Mouse (Mus musculus): ENCODE results near the gene Slc34a3. TPM values are rescaled to one million over a fixed set of nuclear protein-coding genes. Genes with fewer than 3 reads are reported as not detected.

The Slc34a3 gene
- polyA plus RNA-seq, 1 experiment from 2014 or later, result not detected

- H3K27ac ChIP-seq (replicated peaks), result peak within 1 kb of the TSS; percentile 98
- no peaks in the 10 kb centered on the region for H3K9me3 ChIP-seq
- under 1% methylated on average over 17 of the region's 17 CpGs for WGBS
- peaks cover 24% of the 10 kb centered on the region for H3K36me3 ChIP-seq
- H3K27me3 ChIP-seq (replicated peaks), result peaks cover 4% of the 10 kb centered on the region
- no peak for ATAC-seq (ENCODE audit: extremely low read depth, insufficient number of reproducible peaks, low FRiP score, low TSS enrichment)
- H3K4me1 ChIP-seq, result peaks cover 25% of the 10 kb centered on the region
- H3K4me2 ChIP-seq, result peak within 1 kb of the TSS; percentile 96
- H3K9ac ChIP-seq, result peak within 1 kb of the TSS; percentile 85
- H3K4me3 ChIP-seq, result peak within 1 kb of the TSS; percentile 79
Measured at GRCm38 (mm10) chr2:25224492-25224765, 9.7 kb downstream of the Slc34a3 start, which contains the start of gene Tubb4b. Tubb4b (minus strand) TSS chr2:25224702.

GRCm38 (mm10) chr2:25223681-25224491, 10.3 kb downstream of the Slc34a3 start:
- Histone ChIP-seq H3K4me1 (peaks cover 23% of the 10 kb centered on the region), H3K4me3 (peak overlapping the region; percentile 79), H3K9ac (peak overlapping the region; percentile 85), H3K27ac (replicated peaks) (peak overlapping the region; percentile 92), H3K9me3 (no peaks in the 10 kb centered on the region), H3K4me2 (peak overlapping the region; percentile 96), H3K27me3 (replicated peaks) (no peaks in the 10 kb centered on the region), H3K36me3 (peaks cover 24% of the 10 kb centered on the region)
- peak; percentile 71 for ATAC-seq (ENCODE audit: extremely low read depth, insufficient number of reproducible peaks, low FRiP score, low TSS enrichment)
- 2% methylated on average over 51 of the region's 53 CpGs for WGBS

- Histone ChIP-seq H3K4me1 (peaks cover 15% of the 10 kb centered on the region), H3K4me3 (no peak overlapping the region), H3K27me3 (replicated peaks) (no peaks in the 10 kb centered on the region), H3K36me3 (peaks cover 24% of the 10 kb centered on the region), H3K9me3 (no peaks in the 10 kb centered on the region), H3K27ac (replicated peaks) (no peak overlapping the region), H3K9ac (no peak overlapping the region), H3K4me2 (no peak overlapping the region)
- 61% methylated on average over 5 of the region's 5 CpGs for WGBS
- ATAC-seq (ENCODE audit: extremely low read depth, insufficient number of reproducible peaks, low FRiP score, low TSS enrichment), result no peak
Measured at GRCm38 (mm10) chr2:25221331-25221772, 12.8 kb downstream of the Slc34a3 start.

GRCm38 (mm10) chr2:25218445-25218844, 15.7 kb downstream of the Slc34a3 start, which contains the start of gene Fam166a:
Fam166a (plus strand) TSS chr2:25218745.
- Histone ChIP-seq H3K27me3 (replicated peaks) (peaks cover 11% of the 10 kb centered on the region), H3K27ac (replicated peaks) (no peak within 1 kb of the TSS), H3K36me3 (peaks cover 23% of the 10 kb centered on the region), H3K4me1 (peaks cover 5% of the 10 kb centered on the region), H3K4me3 (no peak within 1 kb of the TSS), H3K4me2 (no peak within 1 kb of the TSS), H3K9me3 (no peaks in the 10 kb centered on the region), H3K9ac (no peak within 1 kb of the TSS)
- no peak for ATAC-seq (ENCODE audit: extremely low read depth, insufficient number of reproducible peaks, low FRiP score, low TSS enrichment)

GRCm38 (mm10) chr2:25217666-25218065, 16.5 kb downstream of the Slc34a3 start:
- no peak overlapping the region for H3K27ac ChIP-seq (replicated peaks)
- no peaks in the 10 kb centered on the region for H3K9me3 ChIP-seq
- 53% methylated on average over 2 of the region's 2 CpGs for WGBS
- no peak overlapping the region for H3K9ac ChIP-seq
- H3K4me1 ChIP-seq, result no peaks in the 10 kb centered on the region
- peaks cover 15% of the 10 kb centered on the region for H3K36me3 ChIP-seq
- peaks cover 19% of the 10 kb centered on the region for H3K27me3 ChIP-seq (replicated peaks)
- H3K4me2 ChIP-seq, result no peak overlapping the region
- H3K4me3 ChIP-seq, result no peak overlapping the region
- no peak for ATAC-seq (ENCODE audit: extremely low read depth, insufficient number of reproducible peaks, low FRiP score, low TSS enrichment)

GRCm38 (mm10) chr2:25214444-25214843, 19.7 kb downstream of the Slc34a3 start, which contains the start of gene Stpg3:
Stpg3 (minus strand) TSS chr2:25214637.
- no peak for ATAC-seq (ENCODE audit: extremely low read depth, insufficient number of reproducible peaks, low FRiP score, low TSS enrichment)
- H3K9me3 ChIP-seq, result no peaks in the 10 kb centered on the region
- no peak within 1 kb of the TSS for H3K4me3 ChIP-seq
- peaks cover 24% of the 10 kb centered on the region for H3K27me3 ChIP-seq (replicated peaks)
- peaks cover 17% of the 10 kb centered on the region for H3K4me1 ChIP-seq
- H3K27ac ChIP-seq (replicated peaks), result no peak within 1 kb of the TSS
- H3K9ac ChIP-seq, result no peak within 1 kb of the TSS
- WGBS, result 79% methylated on average over 3 of the region's 3 CpGs
- no peak within 1 kb of the TSS for H3K4me2 ChIP-seq
- H3K36me3 ChIP-seq, result peaks cover 6% of the 10 kb centered on the region

GRCm38 (mm10) chr2:25213266-25213865, 20.8 kb downstream of the Slc34a3 start:
- H3K9me3 ChIP-seq, result no peaks in the 10 kb centered on the region
- H3K4me2 ChIP-seq, result no peak overlapping the region
- 51% methylated on average over 23 of the region's 23 CpGs for WGBS
- no peak overlapping the region for H3K4me3 ChIP-seq
- H3K9ac ChIP-seq, result no peak overlapping the region
- peaks cover 15% of the 10 kb centered on the region for H3K36me3 ChIP-seq
- H3K27ac ChIP-seq (replicated peaks), result no peak overlapping the region
- peaks cover 23% of the 10 kb centered on the region for H3K4me1 ChIP-seq
- no peak for ATAC-seq (ENCODE audit: extremely low read depth, insufficient number of reproducible peaks, low FRiP score, low TSS enrichment)
- H3K27me3 ChIP-seq (replicated peaks), result peaks cover 24% of the 10 kb centered on the region

GRCm38 (mm10) chr2:25211121-25211670, 23.0 kb downstream of the Slc34a3 start, which contains the start of gene Nelfb:
Nelfb (minus strand) TSS chr2:25211489.
- H3K4me3 ChIP-seq, result peak within 1 kb of the TSS; percentile 98
- peak within 1 kb of the TSS; percentile 82 for H3K4me2 ChIP-seq
- peak; percentile 74 for ATAC-seq (ENCODE audit: extremely low read depth, insufficient number of reproducible peaks, low FRiP score, low TSS enrichment)
- peak within 1 kb of the TSS; percentile 96 for H3K9ac ChIP-seq
- under 1% methylated on average over 44 of the region's 44 CpGs for WGBS
- H3K36me3 ChIP-seq, result peaks cover 35% of the 10 kb centered on the region
- peaks cover 23% of the 10 kb centered on the region for H3K4me1 ChIP-seq
- no peaks in the 10 kb centered on the region for H3K9me3 ChIP-seq
- H3K27me3 ChIP-seq (replicated peaks), result peaks cover 24% of the 10 kb centered on the region
- H3K27ac ChIP-seq (replicated peaks), result peak within 1 kb of the TSS; percentile 89

GRCm38 (mm10) chr2:25210686-25211085, 23.5 kb downstream of the Slc34a3 start:
- Histone ChIP-seq H3K27me3 (replicated peaks) (peaks cover 24% of the 10 kb centered on the region), H3K4me3 (peak overlapping the region; percentile 98), H3K4me1 (peaks cover 23% of the 10 kb centered on the region), H3K27ac (replicated peaks) (peak overlapping the region; percentile 89), H3K4me2 (peak overlapping the region; percentile 82), H3K9me3 (no peaks in the 10 kb centered on the region), H3K36me3 (peaks cover 40% of the 10 kb centered on the region), H3K9ac (peak overlapping the region; percentile 96)
- under 1% methylated on average over 24 of the region's 24 CpGs for WGBS
- peak; percentile 9; the same call in 1 of the 2 replicates for ATAC-seq (ENCODE audit: extremely low read depth, insufficient number of reproducible peaks, low FRiP score, low TSS enrichment)

GRCm38 (mm10) chr2:25207593-25207992, 26.6 kb downstream of the Slc34a3 start:
- peaks cover 23% of the 10 kb centered on the region for H3K4me1 ChIP-seq
- no peaks in the 10 kb centered on the region for H3K9me3 ChIP-seq
- WGBS, result 70% methylated on average over 1 of the region's 1 CpGs
- 0 out of 2 replicates have a peak, but pooled peaks cover 4% of the 10 kb centered on the region for H3K27me3 ChIP-seq (replicated peaks)
- H3K4me3 ChIP-seq, result no peak overlapping the region
- H3K27ac ChIP-seq (replicated peaks), result no peak overlapping the region
- no peak overlapping the region for H3K4me2 ChIP-seq
- no peak for ATAC-seq (ENCODE audit: extremely low read depth, insufficient number of reproducible peaks, low FRiP score, low TSS enrichment)
- H3K9ac ChIP-seq, result no peak overlapping the region
- H3K36me3 ChIP-seq, result peaks cover 71% of the 10 kb centered on the region

- Histone ChIP-seq H3K9ac (no peak overlapping the region), H3K27me3 (replicated peaks) (no peaks in the 10 kb centered on the region), H3K4me2 (no peak overlapping the region), H3K27ac (replicated peaks) (no peak overlapping the region), H3K4me1 (peaks cover under 1% of the 10 kb centered on the region; the same call in 1 of the 2 replicates), H3K9me3 (no peaks in the 10 kb centered on the region), H3K4me3 (no peak overlapping the region), H3K36me3 (peaks cover 96% of the 10 kb centered on the region)
- 58% methylated on average over 4 of the region's 4 CpGs for WGBS
- no peak for ATAC-seq (ENCODE audit: extremely low read depth, insufficient number of reproducible peaks, low FRiP score, low TSS enrichment)
Measured at GRCm38 (mm10) chr2:25203631-25204214, 30.4 kb downstream of the Slc34a3 start.

All from heart, embryonic 13.5 days (tissue).